Mouse (Mus musculus) erythroblast, embryonic 14.5 days (primary cell): ENCODE data around the gene Lyrm7. TPM values are rescaled to one million over a fixed set of nuclear protein-coding genes. Genes with fewer than 3 reads are reported as not detected.
"Not testable (repeated sequence)": the region's sequence is repeated elsewhere in the genome, so short reads cannot be mapped to it uniquely, and the experiment has no call there.

Experiments used
- H3K27me3 ChIP-seq: 2 replicates; pipeline ENCODE4 v1.6.1; 2012; ENCODE audit warnings: inconsistent platforms; ENCODE audit not compliant: control insufficient read depth
- H3K36me3 ChIP-seq: 2 replicates; pipeline ENCODE4 v1.6.1; 2012; ENCODE audit warnings: mild to moderate bottlenecking, inconsistent platforms; ENCODE audit not compliant: control insufficient read depth
- H3K4me1 ChIP-seq: 2 replicates; pipeline ENCODE4 v1.6.1; 2012; ENCODE audit warnings: inconsistent platforms; ENCODE audit not compliant: control insufficient read depth
- H3K4me3 ChIP-seq: replicated peaks from 2 replicates; pipeline ENCODE3; 2012; ENCODE audit warnings: moderate library complexity, mild to moderate bottlenecking, inconsistent platforms
- H3K9me3 ChIP-seq: 2 replicates; pipeline ENCODE4 v1.6.1; 2012; ENCODE audit warnings: low read length, inconsistent platforms, mixed read lengths; ENCODE audit not compliant: control insufficient read depth
- GATA1 ChIP-seq: IDR thresholded peaks from 2 replicates; pipeline ENCODE4 v1.6.1; 2012; ENCODE audit warnings: low read length, inconsistent platforms, mixed read lengths
- TAL1 ChIP-seq: IDR thresholded peaks from 3 replicates; pipeline ENCODE4 v1.6.1; 2012; ENCODE audit warnings: low read length, inconsistent platforms, mixed read lengths
- polyA plus RNA-seq: library from polyadenylated mRNA; stranded (reverse); fragments of >175 nt; gene quantifications from 2 replicates; pipeline ENCODE4 v1.2.3, GENCODE M21; 2012

Gene Lyrm7
- polyA plus RNA-seq, 1 experiment, result not detected

- Histone ChIP-seq H3K4me1 (peaks cover 49% of the 10 kb centered on the region), H3K36me3 (no peaks in the 10 kb centered on the region), H3K4me3 (peak overlapping the region; percentile 73), H3K9me3 (no peaks in the 10 kb centered on the region), H3K27me3 (no peaks in the 10 kb centered on the region)
- no peak for TF ChIP-seq GATA1
- TF ChIP-seq TAL1, result no peak
Measured at GRCm38 (mm10) chr11:54861471-54862420, 1.0 kb upstream of the Lyrm7 start.

DNA sequence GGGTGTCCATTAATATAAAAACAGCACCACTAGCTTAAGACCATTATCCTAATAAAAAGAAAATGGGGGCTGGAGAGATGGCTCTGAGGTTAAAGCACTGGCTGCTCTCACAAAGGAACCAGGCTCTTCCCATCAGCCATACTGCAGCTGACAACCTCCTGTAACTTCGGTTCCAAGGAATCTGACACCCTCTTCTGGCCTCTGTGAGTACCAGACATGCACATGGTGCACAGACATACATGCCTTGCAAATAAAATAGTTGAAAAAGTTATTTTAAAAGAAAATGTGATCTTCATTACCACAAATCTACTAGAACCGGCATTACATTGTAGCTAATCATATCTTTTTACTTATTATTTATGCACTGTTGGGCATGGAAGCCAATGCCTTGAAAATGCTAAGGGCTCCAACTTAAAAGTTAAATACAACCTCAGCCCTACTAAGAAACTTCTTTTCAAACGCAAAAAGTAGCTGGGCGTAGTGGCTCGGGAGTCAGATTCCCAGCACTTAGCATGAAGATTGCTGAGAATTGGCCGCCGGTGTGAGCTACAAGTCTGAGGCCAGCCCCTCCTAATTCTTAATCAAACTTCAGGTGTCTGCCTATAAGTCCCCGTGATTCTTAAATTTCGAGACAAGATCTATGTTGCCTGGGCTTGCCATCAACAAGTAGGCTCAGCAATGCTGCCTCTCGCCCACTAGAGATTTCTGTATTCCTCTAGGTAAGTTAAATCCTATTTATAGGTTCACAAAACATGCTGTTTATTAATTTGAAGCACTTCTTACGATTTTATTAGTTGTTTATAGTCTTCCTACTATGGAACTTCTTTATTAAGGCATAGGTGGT lies 1.2 kb downstream of the Lyrm7 start:
- Histone ChIP-seq H3K4me3 (peak overlapping the region; percentile 73), H3K4me1 (peaks cover 33% of the 10 kb centered on the region), H3K27me3 (no peaks in the 10 kb centered on the region), H3K36me3 (no peaks in the 10 kb centered on the region), H3K9me3 (no peaks in the 10 kb centered on the region)
- TF ChIP-seq GATA1 (no peak), TAL1 (no peak)

- H3K4me1 ChIP-seq, result peaks cover 33% of the 10 kb centered on the region
- not testable (repeated sequence) for H3K4me3 ChIP-seq
Measured at GRCm38 (mm10) chr11:54858880-54859279, 1.8 kb downstream of the Lyrm7 start.

DNA sequence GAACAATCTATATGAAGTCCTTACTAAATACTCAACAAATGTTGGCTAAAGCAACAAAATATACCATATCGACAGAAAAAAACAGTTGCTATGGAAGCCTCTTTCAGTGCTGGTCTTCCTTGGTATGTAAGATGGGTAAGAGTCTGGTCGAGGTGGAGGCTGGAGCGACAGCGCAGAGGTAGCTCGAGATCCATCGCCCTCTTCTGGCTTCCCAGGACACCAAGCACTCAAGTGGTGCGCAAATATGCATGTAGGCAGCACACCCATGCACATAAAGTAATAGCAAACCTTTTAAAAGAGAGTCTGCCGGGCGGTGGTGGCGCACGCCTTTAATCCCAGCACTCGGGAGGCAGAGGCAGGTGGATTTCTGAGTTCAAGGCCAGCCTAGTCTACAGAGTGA lies 9.1 kb downstream of the Lyrm7 start:
- Histone ChIP-seq H3K4me1 (peaks cover 6% of the 10 kb centered on the region), H3K4me3 (no peak overlapping the region), H3K27me3 (no peaks in the 10 kb centered on the region), H3K36me3 (no peaks in the 10 kb centered on the region), H3K9me3 (no peaks in the 10 kb centered on the region)
- TF ChIP-seq GATA1 (no peak), TAL1 (no peak)

More at GRCm38 (mm10) chr11:54858880-54859279, 1.8 kb downstream of the Lyrm7 start:
- not testable (repeated sequence) for H3K36me3 ChIP-seq, H3K27me3 ChIP-seq, H3K9me3 ChIP-seq

DNA sequence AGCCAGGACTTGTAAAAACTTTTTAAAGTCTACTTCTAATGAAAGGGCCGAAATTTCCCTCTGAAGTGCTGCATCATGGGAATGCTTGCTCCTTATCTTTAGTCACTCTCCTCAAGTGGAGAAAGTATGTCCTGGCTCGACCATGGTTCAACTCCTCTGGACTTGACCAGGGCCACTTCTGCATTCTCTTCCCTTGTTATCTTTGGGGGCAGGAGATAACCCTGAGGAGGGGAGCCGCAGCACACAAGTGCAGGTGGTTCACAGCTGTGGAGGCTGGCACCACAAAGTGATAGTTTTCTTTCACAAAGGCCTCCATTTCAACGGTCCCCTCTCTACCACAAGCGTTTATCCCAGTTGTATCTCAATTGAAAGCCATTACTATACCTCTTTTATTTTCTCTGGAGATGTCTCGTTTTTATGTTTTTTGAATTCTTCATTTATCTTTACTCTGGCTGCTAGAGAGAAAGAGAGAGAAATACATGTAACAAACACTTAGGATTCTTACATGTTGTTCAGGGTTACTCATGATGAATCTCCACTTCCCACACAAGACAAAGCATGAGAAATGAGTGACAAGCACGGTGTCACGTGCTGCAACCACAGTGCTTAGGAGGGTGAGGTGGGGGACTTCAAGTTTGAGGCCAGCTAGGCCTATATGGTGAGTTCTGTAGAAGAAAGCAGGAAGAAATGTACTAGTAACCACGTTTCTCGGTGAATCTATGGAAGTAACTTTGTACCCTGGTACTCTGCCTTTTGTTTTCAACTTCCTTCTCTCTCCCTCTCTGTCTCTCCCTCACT lies 10.6 kb downstream of the Lyrm7 start:
- Histone ChIP-seq H3K36me3 (no peaks in the 10 kb centered on the region), H3K27me3 (no peaks in the 10 kb centered on the region), H3K4me1 (peaks cover 6% of the 10 kb centered on the region), H3K4me3 (no peak overlapping the region), H3K9me3 (no peaks in the 10 kb centered on the region)
- no peak for TF ChIP-seq GATA1
- no peak for TF ChIP-seq TAL1

- Histone ChIP-seq H3K36me3 (no peaks in the 10 kb centered on the region), H3K4me1 (peaks cover 7% of the 10 kb centered on the region), H3K4me3 (no peak overlapping the region), H3K9me3 (no peaks in the 10 kb centered on the region), H3K27me3 (no peaks in the 10 kb centered on the region)
- no peak for TF ChIP-seq TAL1
- TF ChIP-seq GATA1, result no peak
Measured at GRCm38 (mm10) chr11:54845470-54846442, 15.0 kb downstream of the Lyrm7 start.

GRCm38 (mm10) chr11:54844959-54845358 lies 15.8 kb downstream of the Lyrm7 start:
- H3K36me3 ChIP-seq, result no peaks in the 10 kb centered on the region
- no peaks in the 10 kb centered on the region for H3K27me3 ChIP-seq
- no peak for TF ChIP-seq TAL1
- no peak for TF ChIP-seq GATA1

GRCm38 (mm10) chr11:54844424-54844823 lies 16.3 kb downstream of the Lyrm7 start:
- H3K27me3 ChIP-seq, result no peaks in the 10 kb centered on the region
- no peak overlapping the region for H3K4me3 ChIP-seq
- TF ChIP-seq TAL1, result no peak
- TF ChIP-seq GATA1, result no peak
- H3K36me3 ChIP-seq, result no peaks in the 10 kb centered on the region
- no peaks in the 10 kb centered on the region for H3K9me3 ChIP-seq
- H3K4me1 ChIP-seq, result peaks cover 1% of the 10 kb centered on the region; the same call in 1 of the 2 replicates

More at GRCm38 (mm10) chr11:54844959-54845358, 15.8 kb downstream of the Lyrm7 start:
- no peak overlapping the region for H3K4me3 ChIP-seq
- H3K9me3 ChIP-seq, result no peaks in the 10 kb centered on the region
- peaks cover 4% of the 10 kb centered on the region for H3K4me1 ChIP-seq
